Mouse (Mus musculus): ENCODE results near the gene Efcab9. TPM values are rescaled to one million over a fixed set of nuclear protein-coding genes. Genes with fewer than 3 reads are reported as not detected.

Gene Efcab9
- polyA plus RNA-seq, 1 experiment: not detected

- Histone ChIP-seq H3K36me3 (ENCODE audit: control insufficient read depth, insufficient read depth, low read length, poor library complexity, severe bottlenecking) (no peaks in the 10 kb centered on the region), H3K4me3 (ENCODE audit: low read depth, low read length) (no peak overlapping the region), H3K4me1 (ENCODE audit: control insufficient read depth, insufficient read depth, low read length) (no peaks in the 10 kb centered on the region), H3K27ac (ENCODE audit: insufficient read depth, low read length) (no peak overlapping the region), H3K9me3 (replicated peaks; ENCODE audit: control insufficient read depth, insufficient read depth, low read length, poor library complexity, severe bottlenecking) (no peaks in the 10 kb centered on the region), H3K27me3 (ENCODE audit: control insufficient read depth, insufficient read depth, low read length, poor library complexity, severe bottlenecking) (no peaks in the 10 kb centered on the region), H3K9ac (ENCODE audit: low read depth, poor library complexity, severe bottlenecking) (no peak overlapping the region)
- TF ChIP-seq POLR2A (IDR thresholded peaks at IDR 0.05; ENCODE audit: insufficient read depth, low read length): no peak
- no peak for TF ChIP-seq EP300 (IDR thresholded peaks at IDR 0.05; ENCODE audit: insufficient read depth, low read depth, low read length)
- TF ChIP-seq CTCF (IDR thresholded peaks at IDR 0.05; ENCODE audit: low read depth, low read length): no peak
Measured at GRCm38 (mm10) chr11:32544497-32544896, 12.6 kb upstream of the Efcab9 start.

GRCm38 (mm10) chr11:32544041-32544440, 12.2 kb upstream of the Efcab9 start:
- no peak overlapping the region for H3K9ac ChIP-seq (ENCODE audit: low read depth, poor library complexity, severe bottlenecking)
- no peaks in the 10 kb centered on the region for H3K4me1 ChIP-seq (ENCODE audit: control insufficient read depth, insufficient read depth, low read length)
- H3K4me3 ChIP-seq (ENCODE audit: low read depth, low read length): no peak overlapping the region
- no peaks in the 10 kb centered on the region for H3K36me3 ChIP-seq (ENCODE audit: control insufficient read depth, insufficient read depth, low read length, poor library complexity, severe bottlenecking)
- TF ChIP-seq CTCF (IDR thresholded peaks at IDR 0.05; ENCODE audit: low read depth, low read length) (no peak), POLR2A (IDR thresholded peaks at IDR 0.05; ENCODE audit: insufficient read depth, low read length) (no peak), EP300 (IDR thresholded peaks at IDR 0.05; ENCODE audit: insufficient read depth, low read depth, low read length) (no peak)
- H3K27ac ChIP-seq (ENCODE audit: insufficient read depth, low read length): no peak overlapping the region
- H3K27me3 ChIP-seq (ENCODE audit: control insufficient read depth, insufficient read depth, low read length, poor library complexity, severe bottlenecking): no peaks in the 10 kb centered on the region
- H3K9me3 ChIP-seq (replicated peaks; ENCODE audit: control insufficient read depth, insufficient read depth, low read length, poor library complexity, severe bottlenecking): no peaks in the 10 kb centered on the region

DNA sequence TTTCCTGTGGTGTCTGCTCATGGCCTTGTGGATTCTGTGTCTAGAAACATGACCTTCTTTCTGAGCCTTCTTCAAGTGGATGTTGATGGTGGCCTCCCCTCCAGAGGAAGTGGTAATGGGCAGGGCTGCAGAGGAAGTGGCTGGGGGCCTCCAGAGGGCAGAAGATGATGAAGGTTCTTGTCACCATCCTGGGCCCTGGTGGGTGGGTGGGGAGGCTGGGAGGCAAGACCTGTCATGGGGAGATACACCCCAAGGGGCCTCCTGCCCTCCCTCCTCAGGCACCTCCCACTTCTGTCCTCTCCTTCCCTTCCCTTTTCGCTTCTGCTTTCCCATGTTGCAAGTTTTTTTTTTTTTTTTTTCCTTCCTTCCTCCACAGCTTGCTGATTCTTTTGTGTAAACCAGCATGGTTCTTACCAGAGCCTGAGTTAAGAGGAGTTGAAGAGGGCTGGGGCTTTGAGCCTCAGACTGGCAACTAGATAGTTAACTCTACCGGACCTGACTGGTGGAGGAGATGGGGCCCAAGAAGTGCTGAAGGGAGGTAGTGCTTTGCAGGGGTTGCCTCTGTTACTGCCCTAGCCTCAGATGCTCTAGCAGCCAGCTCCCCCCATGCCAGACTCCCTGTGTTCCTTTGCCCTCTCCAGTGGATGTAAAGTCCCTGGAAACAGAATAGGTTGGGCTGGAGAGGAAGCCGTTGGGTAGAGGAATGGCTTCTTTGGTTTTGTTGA, 11.0 kb upstream of the Efcab9 start:
- no peaks in the 10 kb centered on the region for H3K4me1 ChIP-seq (ENCODE audit: control insufficient read depth, insufficient read depth, low read length)

DNA sequence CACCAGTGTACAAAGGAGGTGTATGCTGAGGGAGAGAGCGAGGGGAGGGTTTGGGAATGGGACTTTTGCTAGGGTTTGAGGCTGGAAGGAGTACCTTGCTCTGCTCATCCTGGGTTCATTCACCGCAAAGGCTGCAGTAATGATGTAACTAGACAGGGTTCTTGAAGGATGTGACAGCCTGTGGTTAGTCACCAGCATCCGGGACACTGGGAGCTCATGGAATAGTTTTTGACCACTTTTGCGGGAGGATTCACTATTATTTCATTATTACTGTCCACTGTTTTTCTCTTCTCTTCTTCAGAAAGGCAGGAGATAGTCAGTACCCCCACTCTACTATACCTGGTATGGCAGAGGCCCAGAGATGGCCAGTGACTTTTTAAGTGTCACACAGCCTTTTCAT, 10.3 kb upstream of the Efcab9 start:
- Histone ChIP-seq H3K9me3 (replicated peaks; ENCODE audit: control insufficient read depth, insufficient read depth, low read length, poor library complexity, severe bottlenecking) (no peaks in the 10 kb centered on the region), H3K27ac (ENCODE audit: insufficient read depth, low read length) (no peak overlapping the region), H3K4me3 (ENCODE audit: low read depth, low read length) (no peak overlapping the region)

More for the DNA sequence above, 11.0 kb upstream of the Efcab9 start:
- no peaks in the 10 kb centered on the region for H3K9me3 ChIP-seq (replicated peaks; ENCODE audit: control insufficient read depth, insufficient read depth, low read length, poor library complexity, severe bottlenecking)
- no peak overlapping the region for H3K27ac ChIP-seq (ENCODE audit: insufficient read depth, low read length)
- H3K4me3 ChIP-seq (ENCODE audit: low read depth, low read length): no peak overlapping the region
- H3K9ac ChIP-seq (ENCODE audit: low read depth, poor library complexity, severe bottlenecking): no peak overlapping the region
- TF ChIP-seq CTCF (IDR thresholded peaks at IDR 0.05; ENCODE audit: low read depth, low read length) (no peak), EP300 (IDR thresholded peaks at IDR 0.05; ENCODE audit: insufficient read depth, low read depth, low read length) (no peak), POLR2A (IDR thresholded peaks at IDR 0.05; ENCODE audit: insufficient read depth, low read length) (no peak)
- no peaks in the 10 kb centered on the region for H3K27me3 ChIP-seq (ENCODE audit: control insufficient read depth, insufficient read depth, low read length, poor library complexity, severe bottlenecking)
- no peaks in the 10 kb centered on the region for H3K36me3 ChIP-seq (ENCODE audit: control insufficient read depth, insufficient read depth, low read length, poor library complexity, severe bottlenecking)

GRCm38 (mm10) chr11:32540463-32540862, 8.6 kb upstream of the Efcab9 start:
- no peak overlapping the region for H3K27ac ChIP-seq (ENCODE audit: insufficient read depth, low read length)
- TF ChIP-seq POLR2A (IDR thresholded peaks at IDR 0.05; ENCODE audit: insufficient read depth, low read length) (no peak), EP300 (IDR thresholded peaks at IDR 0.05; ENCODE audit: insufficient read depth, low read depth, low read length) (no peak), CTCF (IDR thresholded peaks at IDR 0.05; ENCODE audit: low read depth, low read length) (no peak)
- no peaks in the 10 kb centered on the region for H3K9me3 ChIP-seq (replicated peaks; ENCODE audit: control insufficient read depth, insufficient read depth, low read length, poor library complexity, severe bottlenecking)
- H3K4me1 ChIP-seq (ENCODE audit: control insufficient read depth, insufficient read depth, low read length): no peaks in the 10 kb centered on the region
- H3K36me3 ChIP-seq (ENCODE audit: control insufficient read depth, insufficient read depth, low read length, poor library complexity, severe bottlenecking): no peaks in the 10 kb centered on the region
- no peak overlapping the region for H3K9ac ChIP-seq (ENCODE audit: low read depth, poor library complexity, severe bottlenecking)
- no peaks in the 10 kb centered on the region for H3K27me3 ChIP-seq (ENCODE audit: control insufficient read depth, insufficient read depth, low read length, poor library complexity, severe bottlenecking)
- H3K4me3 ChIP-seq (ENCODE audit: low read depth, low read length): no peak overlapping the region

More for the DNA sequence above, 10.3 kb upstream of the Efcab9 start:
- H3K4me1 ChIP-seq (ENCODE audit: control insufficient read depth, insufficient read depth, low read length): no peaks in the 10 kb centered on the region
- no peaks in the 10 kb centered on the region for H3K27me3 ChIP-seq (ENCODE audit: control insufficient read depth, insufficient read depth, low read length, poor library complexity, severe bottlenecking)
- TF ChIP-seq EP300 (IDR thresholded peaks at IDR 0.05; ENCODE audit: insufficient read depth, low read depth, low read length) (no peak), POLR2A (IDR thresholded peaks at IDR 0.05; ENCODE audit: insufficient read depth, low read length) (no peak), CTCF (IDR thresholded peaks at IDR 0.05; ENCODE audit: low read depth, low read length) (no peak)
- no peak overlapping the region for H3K9ac ChIP-seq (ENCODE audit: low read depth, poor library complexity, severe bottlenecking)
- H3K36me3 ChIP-seq (ENCODE audit: control insufficient read depth, insufficient read depth, low read length, poor library complexity, severe bottlenecking): no peaks in the 10 kb centered on the region

GRCm38 (mm10) chr11:32539717-32540116, 7.8 kb upstream of the Efcab9 start:
- H3K36me3 ChIP-seq (ENCODE audit: control insufficient read depth, insufficient read depth, low read length, poor library complexity, severe bottlenecking): no peaks in the 10 kb centered on the region
- no peak overlapping the region for H3K9ac ChIP-seq (ENCODE audit: low read depth, poor library complexity, severe bottlenecking)
- no peak overlapping the region for H3K27ac ChIP-seq (ENCODE audit: insufficient read depth, low read length)
- no peak overlapping the region for H3K4me3 ChIP-seq (ENCODE audit: low read depth, low read length)
- no peaks in the 10 kb centered on the region for H3K9me3 ChIP-seq (replicated peaks; ENCODE audit: control insufficient read depth, insufficient read depth, low read length, poor library complexity, severe bottlenecking)
- H3K4me1 ChIP-seq (ENCODE audit: control insufficient read depth, insufficient read depth, low read length): no peaks in the 10 kb centered on the region
- TF ChIP-seq POLR2A (IDR thresholded peaks at IDR 0.05; ENCODE audit: insufficient read depth, low read length): no peak
- no peak for TF ChIP-seq EP300 (IDR thresholded peaks at IDR 0.05; ENCODE audit: insufficient read depth, low read depth, low read length)
- no peak for TF ChIP-seq CTCF (IDR thresholded peaks at IDR 0.05; ENCODE audit: low read depth, low read length)
- H3K27me3 ChIP-seq (ENCODE audit: control insufficient read depth, insufficient read depth, low read length, poor library complexity, severe bottlenecking): no peaks in the 10 kb centered on the region

All from ES-Bruce4 (cell line).